Mouse (Mus musculus) hindbrain, embryonic 14.5 days (tissue): ENCODE data around the gene Sucla2. TPM values are rescaled to one million over a fixed set of nuclear protein-coding genes. Genes with fewer than 3 reads are reported as not detected.
A peak's percentile ranks its signal among the peaks of the same experiment; 100 is the strongest.

Source experiments
- ATAC-seq: fragments of 200-750 bp; cut with Nextera tagmentation; 2 replicates; pipeline ENCODE4 v1.8.0; 2017; ENCODE audit warnings: moderate number of reproducible peaks, mild to moderate bottlenecking, moderate TSS enrichment, moderate library complexity; ENCODE audit not compliant: low FRiP score
- DNase-seq: peaks from one replicate; pipeline ENCODE4 v3.0.0-alpha.2; 2015; ENCODE audit warnings: low spot score
- H3K27ac ChIP-seq: fragments of 300-500 bp; sonication (generic); 2 replicates; pipeline ENCODE4 v1.5.1; 2014; ENCODE audit warnings: mild to moderate bottlenecking, moderate library complexity
- H3K27me3 ChIP-seq: fragments of 300-500 bp; sonication (generic); 2 replicates; pipeline ENCODE4 v1.6.1; 2014; ENCODE audit warnings: mild to moderate bottlenecking, low read length, mixed read lengths; ENCODE audit not compliant: control insufficient read depth, insufficient read depth
- H3K36me3 ChIP-seq: fragments of 300-500 bp; sonication (generic); replicated peaks from 2 replicates; pipeline ENCODE4 v1.6.1; 2014; ENCODE audit not compliant: control insufficient read depth, insufficient read depth
- H3K4me1 ChIP-seq: fragments of 300-500 bp; sonication (generic); replicated peaks from 2 replicates; pipeline ENCODE4 v1.6.1; 2014; ENCODE audit warnings: antibody characterized with exemption, low read length, mixed read lengths; ENCODE audit not compliant: control insufficient read depth, insufficient read depth
- H3K4me2 ChIP-seq: fragments of 300-500 bp; sonication (generic); replicated peaks from 2 replicates; pipeline ENCODE4 v1.6.1; 2014; ENCODE audit warnings: mild to moderate bottlenecking, moderate library complexity
- H3K4me3 ChIP-seq: fragments of 300-500 bp; sonication (generic); replicated peaks from 2 replicates; pipeline ENCODE4 v1.5.1; 2014; ENCODE audit warnings: mild to moderate bottlenecking, low read length
- H3K9ac ChIP-seq: fragments of 300-500 bp; sonication (generic); 2 replicates; pipeline ENCODE4 v1.6.1; 2014
- H3K9me3 ChIP-seq: fragments of 300-500 bp; sonication (generic); 2 replicates; pipeline ENCODE4 v1.6.1; 2016; ENCODE audit warnings: low read length; ENCODE audit not compliant: control insufficient read depth
- WGBS: fragments of 180-500 bp; shearing (Covaris S2); extraction: QIAGEN DNeasy Blood & Tissue Kit; methylation state at CpG from one replicate; pipeline ENCODE4 v1.1.7; 2014; 5-methylcytosine and 5-hydroxymethylcytosine counted together
- polyA plus RNA-seq: library from polyadenylated mRNA; unstranded; fragments of >200 nt; fragmentation: Nextera tagmentation; extraction: Ambion mirVana; gene quantifications from 2 replicates; pipeline ENCODE4 v1.2.1, GENCODE M21; 2014

The Sucla2 gene
- polyA plus RNA-seq, 1 experiment from 2014 or later: 139 TPM

DNA sequence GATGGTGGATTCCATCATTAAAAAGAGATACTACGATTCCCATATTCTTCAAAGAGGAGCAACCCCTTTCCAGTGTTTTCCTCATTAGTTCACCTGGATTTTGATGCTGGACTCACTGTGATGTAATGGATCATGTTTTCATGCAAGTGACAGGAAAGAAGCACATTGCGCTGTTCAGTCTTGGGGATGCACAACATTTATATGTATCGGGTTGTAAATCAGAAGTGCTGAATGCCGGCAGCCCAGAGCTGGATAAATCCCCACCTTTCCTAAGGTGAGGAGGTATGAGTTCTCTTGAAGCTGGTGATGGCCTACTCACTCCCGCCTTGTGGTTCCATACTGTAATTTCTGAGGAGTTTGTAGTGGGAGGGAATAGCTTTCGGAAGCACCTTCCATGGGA lies 31.8 kb upstream of the Sucla2 start:
- 96% methylated on average over 6 of the region's 6 CpGs for WGBS
- no peaks in the 10 kb centered on the region for H3K27me3 ChIP-seq
- no peak for DNase-seq
- no peak overlapping the region for H3K4me3 ChIP-seq
- no peak overlapping the region for H3K27ac ChIP-seq
- 0 out of 2 replicates have a peak, but pooled peaks cover 4% of the 10 kb centered on the region for H3K9me3 ChIP-seq
- no peaks in the 10 kb centered on the region for H3K36me3 ChIP-seq
- H3K4me1 ChIP-seq: no peaks in the 10 kb centered on the region
- no peak overlapping the region for H3K4me2 ChIP-seq
- no peak for ATAC-seq
- H3K9ac ChIP-seq: no peak overlapping the region

DNA sequence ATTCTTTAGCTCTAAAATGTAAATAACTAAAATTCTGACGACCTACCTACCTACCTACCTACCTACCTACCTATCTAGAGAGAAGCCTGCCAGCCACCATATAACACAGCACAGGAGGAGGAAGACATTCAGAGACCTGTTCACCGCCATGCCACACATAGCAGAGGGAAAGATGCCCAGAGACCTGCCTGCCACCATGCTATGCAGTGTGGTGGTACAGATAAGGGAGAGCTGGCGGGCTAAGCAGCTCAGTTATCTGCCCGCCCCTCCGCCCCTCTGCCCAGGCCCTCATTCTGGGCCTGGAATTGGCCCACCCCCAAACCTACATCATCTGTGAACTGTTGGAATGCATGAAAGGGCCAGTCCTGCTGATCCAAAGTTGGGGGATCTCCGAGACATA lies 31.0 kb upstream of the Sucla2 start:
- Histone ChIP-seq H3K4me1 (no peaks in the 10 kb centered on the region), H3K36me3 (no peaks in the 10 kb centered on the region), H3K4me3 (no peak overlapping the region), H3K9me3 (0 out of 2 replicates have a peak, but pooled peaks cover 4% of the 10 kb centered on the region), H3K9ac (no peak overlapping the region), H3K27ac (no peak overlapping the region), H3K27me3 (no peaks in the 10 kb centered on the region), H3K4me2 (no peak overlapping the region)
- WGBS: 79% methylated on average over 6 of the region's 6 CpGs
- no peak for DNase-seq
- no peak for ATAC-seq

DNA sequence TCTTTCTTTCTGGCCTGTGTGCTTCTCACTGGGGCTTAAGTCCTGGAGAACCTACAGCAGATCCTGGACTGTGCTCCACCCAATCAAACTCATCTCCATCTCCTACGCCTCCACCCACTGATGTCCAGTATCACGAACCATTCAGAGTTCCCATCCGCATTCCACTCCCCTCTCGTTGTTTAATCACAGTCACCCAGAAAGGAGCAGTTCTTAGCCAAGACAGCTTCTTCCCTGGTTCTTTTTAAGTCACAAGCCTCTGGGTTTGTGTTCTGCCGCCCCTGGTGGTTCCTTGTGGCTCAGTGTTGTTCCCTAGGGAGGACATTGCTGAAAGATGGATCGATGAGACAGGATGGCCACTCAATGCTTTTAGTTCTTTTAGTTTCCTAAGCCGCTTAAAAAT lies 29.4 kb upstream of the Sucla2 start:
- no peak overlapping the region for H3K4me3 ChIP-seq
- no peak overlapping the region for H3K27ac ChIP-seq
- H3K4me2 ChIP-seq: no peak overlapping the region
- no peaks in the 10 kb centered on the region for H3K4me1 ChIP-seq
- no peaks in the 10 kb centered on the region for H3K27me3 ChIP-seq
- no peak overlapping the region for H3K9ac ChIP-seq
- no peak for ATAC-seq
- 79% methylated on average over 7 of the region's 7 CpGs for WGBS
- H3K36me3 ChIP-seq: no peaks in the 10 kb centered on the region
- DNase-seq: no peak
- 0 out of 2 replicates have a peak, but pooled peaks cover 4% of the 10 kb centered on the region for H3K9me3 ChIP-seq

DNA sequence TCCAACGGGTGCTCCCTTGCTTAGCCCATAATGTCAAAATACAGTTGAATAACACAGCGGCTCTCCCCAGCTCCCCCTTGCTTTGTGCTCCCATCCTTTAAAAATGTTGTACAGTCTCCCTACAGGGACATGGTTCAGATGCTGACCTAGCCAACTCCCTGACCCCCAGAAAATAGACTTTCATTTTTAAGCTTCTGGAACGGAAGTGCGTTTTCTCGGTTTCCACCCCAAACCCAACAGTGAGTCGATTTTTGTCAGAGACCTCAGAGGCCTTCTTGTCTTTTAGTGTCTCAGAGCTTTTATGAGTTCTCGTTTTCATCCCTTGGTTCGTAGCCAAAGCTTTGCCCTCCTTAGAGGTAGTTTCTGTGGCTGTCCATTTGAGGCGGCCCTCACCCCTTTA lies 23.8 kb upstream of the Sucla2 start:
- H3K36me3 ChIP-seq: no peaks in the 10 kb centered on the region
- H3K4me2 ChIP-seq: no peak overlapping the region
- ATAC-seq (no peak), DNase-seq (no peak)
- no peak overlapping the region for H3K27ac ChIP-seq
- 82% methylated on average over 9 of the region's 9 CpGs for whole genome bisulfite sequencing
- no peaks in the 10 kb centered on the region for H3K27me3 ChIP-seq
- no peak overlapping the region for H3K9ac ChIP-seq
- H3K4me1 ChIP-seq: 0 out of 2 replicates have a peak, but pooled peaks cover 11% of the 10 kb centered on the region
- no peaks in the 10 kb centered on the region for H3K9me3 ChIP-seq
- H3K4me3 ChIP-seq: no peak overlapping the region

DNA sequence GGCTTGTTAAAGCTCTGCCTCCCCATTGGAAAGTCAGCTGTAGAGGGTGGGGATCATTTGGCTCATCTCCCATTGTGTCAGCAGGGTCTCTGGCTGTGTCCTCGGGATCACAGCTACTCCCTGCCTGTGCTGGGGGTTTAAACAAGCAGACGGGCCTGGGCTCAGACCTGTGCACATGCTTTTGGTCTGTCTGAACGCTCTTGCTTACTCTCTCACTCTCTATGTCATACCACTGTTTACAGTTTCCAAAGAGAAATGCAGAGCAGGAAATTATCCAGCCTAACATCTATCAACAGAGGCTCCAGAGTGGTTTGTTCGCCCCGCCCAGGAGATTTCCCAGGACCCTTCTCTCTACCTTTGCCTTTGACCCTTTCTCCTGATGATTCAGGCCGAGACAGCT lies 23.4 kb upstream of the Sucla2 start:
- H3K27me3 ChIP-seq: no peaks in the 10 kb centered on the region
- H3K4me3 ChIP-seq: no peak overlapping the region
- DNase-seq (no peak), ATAC-seq (no peak)
- H3K27ac ChIP-seq: peak overlapping the region; percentile 60
- no peak overlapping the region for H3K4me2 ChIP-seq
- WGBS: 67% methylated on average over 6 of the region's 6 CpGs
- no peaks in the 10 kb centered on the region for H3K9me3 ChIP-seq
- no peaks in the 10 kb centered on the region for H3K36me3 ChIP-seq
- 0 out of 2 replicates have a peak, but pooled peaks cover 11% of the 10 kb centered on the region for H3K4me1 ChIP-seq
- no peak overlapping the region for H3K9ac ChIP-seq

DNA sequence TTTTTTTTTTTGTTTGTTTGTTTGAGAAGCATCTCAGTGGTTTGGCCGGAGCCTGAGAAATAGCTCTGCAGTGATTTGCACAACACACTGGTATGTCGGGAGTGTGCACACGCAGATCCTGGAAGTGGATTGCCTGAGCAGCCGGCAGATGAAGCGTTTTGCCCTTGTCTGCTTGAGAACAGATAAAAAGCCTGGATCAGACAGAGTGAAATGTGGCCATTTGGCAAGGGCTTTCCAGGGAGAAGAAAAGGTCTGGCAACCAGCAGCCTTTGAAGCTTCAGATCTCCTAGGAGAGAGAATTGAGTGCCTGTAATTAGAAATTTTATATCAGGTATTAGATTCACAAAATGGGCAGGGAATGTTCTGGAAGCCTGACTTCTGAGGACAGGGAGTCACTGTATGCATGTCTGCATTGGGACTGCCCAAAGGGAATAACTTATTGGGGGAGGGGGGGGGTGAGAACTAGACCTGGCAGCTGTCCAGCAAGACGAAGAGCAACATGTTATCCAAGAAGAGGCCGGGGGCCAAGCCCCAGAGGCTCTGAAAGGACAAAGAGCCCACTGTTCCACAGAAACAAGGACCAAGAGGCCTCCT lies 22.4 kb upstream of the Sucla2 start:
- no peaks in the 10 kb centered on the region for H3K27me3 ChIP-seq
- no peak overlapping the region for H3K9ac ChIP-seq
- H3K4me2 ChIP-seq: no peak overlapping the region
- H3K9me3 ChIP-seq: no peaks in the 10 kb centered on the region
- no peaks in the 10 kb centered on the region for H3K36me3 ChIP-seq
- DNase-seq: peak; percentile 67
- ATAC-seq: peak; percentile 86
- H3K4me1 ChIP-seq: 0 out of 2 replicates have a peak, but pooled peaks cover 11% of the 10 kb centered on the region
- no peak overlapping the region for H3K4me3 ChIP-seq
- H3K27ac ChIP-seq: peak overlapping the region; percentile 60
- WGBS: 31% methylated on average over 7 of the region's 7 CpGs

DNA sequence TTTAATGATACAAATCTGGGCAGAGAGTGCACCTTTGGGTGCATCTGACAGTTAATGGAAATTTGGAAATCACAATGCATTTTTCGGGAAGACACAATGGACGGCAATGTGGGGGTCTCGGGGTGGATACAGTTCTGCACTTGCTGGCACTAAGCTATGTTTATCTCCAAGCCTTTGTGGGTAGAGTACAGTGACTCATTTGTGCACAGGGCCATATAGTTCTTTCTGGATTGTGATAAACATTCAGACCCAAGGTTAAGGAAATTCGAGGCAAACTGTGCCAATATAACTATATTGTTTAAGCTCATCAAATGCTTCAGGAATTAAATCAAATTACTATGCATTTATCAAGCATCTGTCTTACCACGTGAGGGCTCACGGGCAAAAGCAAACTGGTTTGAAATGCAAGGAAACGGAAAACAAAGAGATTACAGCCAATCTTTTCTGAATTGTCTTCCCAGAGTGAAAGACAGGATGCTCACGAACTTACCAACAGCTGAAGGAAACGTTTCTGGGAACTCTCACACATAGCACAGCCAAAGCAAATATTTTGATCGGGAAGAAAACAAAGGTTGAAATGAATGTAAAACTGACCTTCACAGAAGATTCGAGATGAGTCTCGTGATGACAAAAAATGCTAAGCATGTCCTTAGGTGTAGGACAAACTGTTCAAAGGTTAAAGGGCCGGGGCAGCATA lies 21.7 kb upstream of the Sucla2 start:
- WGBS: 55% methylated on average over 13 of the region's 13 CpGs
- peak overlapping the region; percentile 60 for H3K27ac ChIP-seq
- H3K36me3 ChIP-seq: no peaks in the 10 kb centered on the region
- DNase-seq (peak; percentile 35), ATAC-seq (peak; percentile 75; the same call in 1 of the 2 replicates)
- no peak overlapping the region for H3K4me3 ChIP-seq
- H3K9ac ChIP-seq: no peak overlapping the region
- 0 out of 2 replicates have a peak, but pooled peaks cover 11% of the 10 kb centered on the region for H3K4me1 ChIP-seq
- no peaks in the 10 kb centered on the region for H3K27me3 ChIP-seq
- H3K9me3 ChIP-seq: no peaks in the 10 kb centered on the region
- H3K4me2 ChIP-seq: no peak overlapping the region

DNA sequence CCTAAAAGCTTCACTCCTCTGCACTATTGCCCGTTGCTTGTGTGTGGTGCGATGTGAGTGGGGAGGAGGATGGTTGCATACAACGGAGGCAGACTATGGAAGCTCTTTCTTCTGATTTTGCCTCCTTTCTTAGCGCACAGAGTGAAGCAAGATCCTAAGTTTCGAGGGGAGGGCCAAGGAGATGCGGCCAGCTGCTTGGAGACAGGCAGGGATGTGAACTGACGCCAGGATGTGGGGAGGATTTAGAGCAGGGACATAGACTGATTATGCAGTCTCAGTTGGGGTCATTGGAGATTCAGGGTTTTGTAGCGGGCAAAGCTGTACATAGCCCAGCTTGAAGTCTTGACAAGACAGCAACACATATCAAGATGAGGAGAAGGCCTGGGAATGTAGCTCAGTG lies 18.8 kb upstream of the Sucla2 start:
- no peak overlapping the region for H3K4me2 ChIP-seq
- DNase-seq (no peak), ATAC-seq (no peak)
- no peaks in the 10 kb centered on the region for H3K27me3 ChIP-seq
- H3K4me1 ChIP-seq: peaks cover 18% of the 10 kb centered on the region
- no peaks in the 10 kb centered on the region for H3K36me3 ChIP-seq
- H3K9ac ChIP-seq: no peak overlapping the region
- 64% methylated on average over 8 of the region's 8 CpGs for WGBS
- no peaks in the 10 kb centered on the region for H3K9me3 ChIP-seq
- H3K27ac ChIP-seq: no peak overlapping the region
- no peak overlapping the region for H3K4me3 ChIP-seq

DNA sequence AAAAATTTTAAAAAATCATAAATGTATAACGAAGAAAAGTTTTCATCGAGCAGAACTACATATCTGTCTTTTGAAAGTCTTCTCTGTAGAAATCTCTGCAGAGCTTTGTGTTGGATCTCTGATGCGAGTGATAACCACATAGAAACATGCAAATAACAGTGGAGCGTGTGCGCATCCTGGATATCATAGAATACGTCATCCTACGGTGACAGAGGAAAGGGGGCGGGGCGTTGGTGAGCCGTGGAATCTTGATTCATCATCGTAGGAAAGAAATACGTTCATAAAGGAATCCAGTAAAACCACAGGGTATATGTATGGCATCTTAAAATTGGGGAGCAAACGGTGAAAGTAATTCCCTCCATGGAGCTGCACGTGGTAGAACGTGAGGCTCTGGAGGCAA lies 17.9 kb upstream of the Sucla2 start:
- Histone ChIP-seq H3K4me2 (no peak overlapping the region), H3K27ac (no peak overlapping the region), H3K27me3 (no peaks in the 10 kb centered on the region), H3K4me3 (no peak overlapping the region), H3K9me3 (no peaks in the 10 kb centered on the region), H3K4me1 (peaks cover 10% of the 10 kb centered on the region), H3K9ac (no peak overlapping the region), H3K36me3 (peaks cover 8% of the 10 kb centered on the region)
- 93% methylated on average over 15 of the region's 15 CpGs for WGBS
- ATAC-seq (no peak), DNase-seq (no peak)
